9 mouse cellular contexts compared by ENCODE assay signal in genomic region chr1:103986867-103987266, GRCm38 (mm10).
DNase-seq lines count a peak whose midpoint lies in the region; ATAC-seq and TF ChIP-seq lines count a peak whose summit lies in the region.
"Had no signal": no experiment of that assay in that cellular context is flagged by ENCODE, and none has a peak within 500 bp of the region (broad histone marks: within the 10 kb centered on the region; RNA-seq: fewer than 3 reads in every experiment).

No protein-coding gene starts in this region.

- no peaks in the 10 kb centered on the region for H3K36me3 ChIP-seq in MEL (ENCODE audit: control insufficient read depth in 1 of 2, insufficient read depth in 2 of 2, low read length in 2 of 2)
- H3K36me3 ChIP-seq in limb, embryonic 10.5 days, result no peaks in the 10 kb centered on the region
- H3K36me3 ChIP-seq: embryonic facial prominence, embryonic 12.5 days had no signal

- TF ChIP-seq CTCF in MEL (IDR thresholded peaks at IDR 0.05 in 2 of 3, conservative IDR thresholded peaks at IDR 0.05 in 1 of 3; ENCODE audit: control insufficient read depth in 1 of 3, insufficient read depth in 1 of 3, low read depth in 2 of 3, low read length in 3 of 3, poor library complexity in 1 of 3, severe bottlenecking in 1 of 3), result peak in 1 of 3 experiments; percentile 16; a peak in 1 of 6 replicates

- no peaks in the 10 kb centered on the region for H3K27me3 ChIP-seq in MEL (ENCODE audit: control insufficient read depth in 1 of 2, insufficient read depth in 2 of 2, low read length in 2 of 2)
- no peaks in the 10 kb centered on the region for H3K27me3 ChIP-seq in limb, embryonic 10.5 days (ENCODE audit: low read depth, poor library complexity, severe bottlenecking)
- H3K27me3 ChIP-seq: embryonic facial prominence, embryonic 12.5 days had no signal

- no peaks in the 10 kb centered on the region for H3K4me1 ChIP-seq in MEL (ENCODE audit: control insufficient read depth in 1 of 2, insufficient read depth in 2 of 2, low read length in 2 of 2)
- no peaks in the 10 kb centered on the region for H3K4me1 ChIP-seq in limb, embryonic 10.5 days
- H3K4me1 ChIP-seq: embryonic facial prominence, embryonic 12.5 days had no signal

- H3K79me2 ChIP-seq in MEL (ENCODE audit: control insufficient read depth, insufficient read depth, low read length, poor library complexity), result no peaks in the 10 kb centered on the region

- no peaks in the 10 kb centered on the region for H3K9me3 ChIP-seq in MEL (replicated peaks; ENCODE audit: insufficient read depth, low read length)
- no peaks in the 10 kb centered on the region for H3K9me3 ChIP-seq in limb, embryonic 10.5 days (replicated peaks)
- H3K9me3 ChIP-seq: embryonic facial prominence, embryonic 12.5 days had no signal

- no peak overlapping the region for H3K27ac ChIP-seq in MEL (ENCODE audit: control insufficient read depth, low read depth, low read length)
- H3K27ac ChIP-seq in limb, embryonic 10.5 days, result no peak overlapping the region
- H3K27ac ChIP-seq: embryonic facial prominence, embryonic 12.5 days had no signal

- no peak overlapping the region for H3K9ac ChIP-seq in MEL (ENCODE audit: control insufficient read depth, low read depth, low read length, poor library complexity, severe bottlenecking)
- H3K9ac ChIP-seq: embryonic facial prominence, embryonic 12.5 days had no signal

- ATAC-seq in frontal cortex, adult (ENCODE audit: low TSS enrichment), result peak; percentile 96

- TF ChIP-seq POLR2A in MEL (IDR thresholded peaks at IDR 0.05; ENCODE audit: control insufficient read depth in 1 of 2, insufficient read depth in 1 of 2, low read depth in 1 of 2, low read length in 2 of 2, poor library complexity in 1 of 2), result no peak

- TF ChIP-seq RAD21 in MEL (IDR thresholded peaks at IDR 0.05; ENCODE audit: low read depth, low read length), result no peak; the same call in 1 of the 2 replicates

- TF ChIP-seq EP300 in MEL (IDR thresholded peaks at IDR 0.05; ENCODE audit: low read depth in 1 of 2, low read length in 2 of 2), result no peak

- no peak for DNase-seq in frontal cortex, postnatal 10 days (ENCODE audit: low spot score in 2 of 2)
- DNase-seq in MEL (ENCODE audit: low read depth, low spot score) (peak; percentile 2), liver (no peak)
- DNase-seq in forelimb bud, embryonic 11.5 days (ENCODE audit: low read depth, low spot score), result peak; percentile 5
- peak; percentile 29 for DNase-seq in limb, embryonic 10.5 days (ENCODE audit: low spot score)
- no peak for DNase-seq in thymus, postnatal 36 days
- DNase-seq in adrenal gland, postnatal 4 days (ENCODE audit: low spot score in 2 of 2), result no peak

- no peak overlapping the region for H3K4me3 ChIP-seq in MEL (ENCODE audit: control insufficient read depth in 1 of 2, insufficient read depth in 1 of 2, low read depth in 2 of 2, low read length in 2 of 2)
- H3K4me3 ChIP-seq in limb, embryonic 10.5 days, result no peak overlapping the region
- H3K4me3 ChIP-seq: embryonic facial prominence, embryonic 12.5 days had no signal

- WGBS in limb, embryonic 10.5 days, result 48% methylated on average over 1 of the region's 1 CpGs

TF ChIP-seq in MEL, 35 proteins besides CTCF, POLR2A, EP300 and RAD21:
- TF ChIP-seq CHD1 (IDR thresholded peaks at IDR 0.05; ENCODE audit: low read depth, low read length), result no peak
- TF ChIP-seq USF1 (IDR thresholded peaks at IDR 0.05; ENCODE audit: low read depth, low read length), result no peak
- TF ChIP-seq TBP (IDR thresholded peaks at IDR 0.05; ENCODE audit: low read depth, low read length), result no peak
- no peak for TF ChIP-seq MAX (IDR thresholded peaks at IDR 0.05; ENCODE audit: low read length)
- TF ChIP-seq ELF1 (IDR thresholded peaks at IDR 0.05; ENCODE audit: low read depth, low read length), result no peak
- TF ChIP-seq MYB (IDR thresholded peaks at IDR 0.05; ENCODE audit: low read depth, low read length), result no peak
- no peak for TF ChIP-seq SMC3 (IDR thresholded peaks at IDR 0.05; ENCODE audit: low read depth, low read length)
- TF ChIP-seq ZNF384 (IDR thresholded peaks at IDR 0.05; ENCODE audit: low read depth, low read length), result no peak
- TF ChIP-seq E2F4 (IDR thresholded peaks at IDR 0.05; ENCODE audit: borderline replicate concordance, low read depth, low read length), result no peak
- TF ChIP-seq MAFK (IDR thresholded peaks at IDR 0.05; ENCODE audit: borderline replicate concordance, low read depth, low read length), result no peak
- TF ChIP-seq TAL1 (IDR thresholded peaks at IDR 0.05; ENCODE audit: low read length), result no peak
- no peak for TF ChIP-seq GABPA (IDR thresholded peaks at IDR 0.05; ENCODE audit: low read depth, low read length)
- TF ChIP-seq NELFE (IDR thresholded peaks at IDR 0.05; ENCODE audit: low read depth, low read length), result no peak

Comparison
In these comparisons a context has a peak if more than half of its experiments do, and no peak if none do; other contexts are left out.
1. DNase-seq: peak in MEL (single experiment), forelimb bud, embryonic 11.5 days (single experiment) and limb, embryonic 10.5 days (single experiment); none in frontal cortex, postnatal 10 days (0 of 2), thymus, postnatal 36 days (0 of 2), liver (single experiment) and adrenal gland, postnatal 4 days (0 of 2).